Mouse (Mus musculus) brain, embryonic 14.5 days (tissue): ENCODE data around the gene Elmo1.

Source experiments
- CTCF ChIP-seq: fragments of 200-500 bp; IDR thresholded peaks from 2 replicates; pipeline ENCODE4 v1.5.1; 2012; ENCODE audit warnings: inconsistent platforms, mild to moderate bottlenecking, moderate library complexity, borderline replicate concordance; ENCODE audit not compliant: insufficient read depth, insufficient read length; ENCODE audit errors: extremely low read depth
- POLR2A ChIP-seq: fragments of 200-500 bp; IDR thresholded peaks from 2 replicates; pipeline ENCODE4 v1.6.1; 2012; ENCODE audit warnings: mild to moderate bottlenecking, inconsistent platforms, borderline replicate concordance; ENCODE audit not compliant: poor library complexity, insufficient read depth, insufficient read length, severe bottlenecking; ENCODE audit errors: extremely low read depth

- TF ChIP-seq CTCF (no peak), POLR2A (no peak)
These were observed 48.7 kb downstream of the Elmo1 start for GRCm38 (mm10) chr13:20139060-20139459.
